Mouse (Mus musculus): Measurements from ENCODE around the gene Pxn.

Gene Pxn

DNA sequence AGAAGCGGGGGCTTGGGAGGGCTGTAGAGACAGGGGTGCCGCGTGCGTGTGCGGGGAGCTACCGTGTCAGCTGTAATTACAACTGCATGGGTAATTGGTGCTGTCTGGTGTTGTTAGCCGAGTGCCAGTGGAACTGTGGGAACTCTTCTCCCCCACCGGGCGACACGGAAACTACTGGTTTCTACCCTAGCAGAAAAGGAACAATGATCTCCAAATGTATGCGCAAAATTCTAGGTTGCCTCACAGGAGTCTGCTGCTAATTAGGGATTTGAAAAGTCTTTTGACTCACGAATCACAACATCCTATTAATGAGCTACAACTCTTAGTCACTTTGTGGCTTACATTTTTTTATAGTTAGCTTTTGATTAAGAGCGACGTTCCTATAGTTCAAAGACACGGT is 79.7 kb downstream of the Pxn start:
- DNase-seq = no peak

DNA sequence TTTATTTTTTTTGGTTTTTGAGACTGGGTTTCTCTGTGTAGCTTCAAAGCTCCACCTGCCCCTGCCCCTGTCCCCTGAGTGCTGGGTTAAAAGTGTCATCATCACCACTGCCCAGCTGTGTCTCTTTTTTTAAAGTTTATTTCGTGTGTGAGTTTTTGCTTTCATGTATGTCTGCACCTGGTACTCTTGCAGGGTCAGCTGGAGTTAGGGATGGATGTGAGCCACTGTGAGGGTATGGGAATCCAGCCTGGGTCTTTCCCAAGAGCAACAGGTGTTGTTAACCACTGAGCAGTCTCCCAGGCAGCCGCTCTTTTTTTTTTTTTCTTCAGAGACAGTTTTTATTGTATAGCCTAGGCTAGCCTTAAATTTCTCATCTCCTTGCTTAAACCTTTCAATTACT is 80.3 kb downstream of the Pxn start:
- DNase-seq = no peak

DNA sequence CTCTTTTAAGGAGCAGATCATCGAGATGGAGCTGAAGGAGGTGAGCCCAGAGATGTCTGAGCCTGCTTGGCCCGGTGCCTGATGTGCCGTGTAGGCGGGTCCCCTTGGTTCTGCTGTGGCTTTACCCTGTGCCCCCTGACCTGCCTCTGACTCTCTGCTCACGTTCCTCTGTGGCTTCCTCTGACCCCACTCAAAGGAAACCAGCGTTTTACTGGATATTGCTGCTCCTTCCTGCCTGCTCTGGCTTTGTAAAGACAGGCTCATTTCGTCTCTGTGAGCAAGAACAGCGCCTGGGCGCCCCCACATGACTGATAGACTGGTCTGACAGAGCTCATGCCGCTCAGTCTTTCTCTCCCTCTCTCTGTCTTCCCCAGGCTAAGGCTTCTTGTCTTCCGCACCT is 84.6 kb downstream of the Pxn start:
- no peak for DNase-seq

DNA sequence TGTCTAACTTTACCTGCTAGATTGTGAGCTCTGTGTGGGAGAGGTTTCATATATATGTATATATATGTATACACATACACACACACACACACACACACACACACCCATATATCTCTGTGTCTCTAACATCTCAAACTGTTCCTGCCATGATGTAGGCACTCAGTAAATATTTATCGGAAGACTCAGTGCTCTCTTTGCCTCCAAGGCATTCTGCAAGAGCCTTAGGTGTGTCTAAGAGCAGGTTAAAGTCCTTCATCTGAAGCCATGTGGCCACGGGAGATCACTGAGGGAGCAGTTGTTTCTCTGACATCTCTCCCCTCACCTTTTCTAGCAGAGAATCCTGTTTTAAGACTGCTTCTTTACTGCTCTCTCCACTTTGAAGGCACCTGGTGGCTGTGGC is 85.0 kb downstream of the Pxn start:
- DNase-seq = no peak

DNA sequence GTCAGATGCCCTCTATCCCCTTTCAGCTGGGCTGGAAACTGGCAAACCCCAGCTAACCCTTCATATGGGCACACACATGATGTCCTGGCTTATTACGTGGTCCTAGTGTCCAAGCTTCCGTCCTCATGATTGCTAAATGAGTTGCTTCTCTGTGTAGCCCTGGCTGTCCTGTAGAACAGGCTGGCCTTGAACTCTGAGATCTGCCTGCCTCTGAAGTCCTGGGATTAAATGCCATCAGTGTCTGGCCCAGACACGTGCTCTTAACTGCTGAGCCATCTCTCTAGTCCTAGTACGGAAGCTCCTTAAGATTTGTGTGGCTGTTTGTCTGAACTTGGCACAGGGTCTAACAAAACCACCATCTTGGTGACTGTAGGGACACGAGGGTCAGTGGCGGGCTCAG is 97.1 kb downstream of the Pxn start:
- DNase-seq = no peak

Data from cerebellum, postnatal 14 days (tissue).